Mouse (Mus musculus): ENCODE measurements around the gene Adgrf1. TPM values are rescaled to one million over a fixed set of nuclear protein-coding genes. Genes with fewer than 3 reads are reported as not detected.

The Adgrf1 gene
- polyA plus RNA-seq (2014; fragmentation: Illumina TruSeq; extraction: RNeasy Lipid Tissue Mini Kit (QIAGEN cat#74804); ENCODE audit: low read depth, low replicate concordance), result not detected

GRCm38 (mm10) chr17:43270161-43270560 is at the start of gene Adgrf1:
TSS of gene Adgrf1 (plus strand) at chr17:43270329.

DNA sequence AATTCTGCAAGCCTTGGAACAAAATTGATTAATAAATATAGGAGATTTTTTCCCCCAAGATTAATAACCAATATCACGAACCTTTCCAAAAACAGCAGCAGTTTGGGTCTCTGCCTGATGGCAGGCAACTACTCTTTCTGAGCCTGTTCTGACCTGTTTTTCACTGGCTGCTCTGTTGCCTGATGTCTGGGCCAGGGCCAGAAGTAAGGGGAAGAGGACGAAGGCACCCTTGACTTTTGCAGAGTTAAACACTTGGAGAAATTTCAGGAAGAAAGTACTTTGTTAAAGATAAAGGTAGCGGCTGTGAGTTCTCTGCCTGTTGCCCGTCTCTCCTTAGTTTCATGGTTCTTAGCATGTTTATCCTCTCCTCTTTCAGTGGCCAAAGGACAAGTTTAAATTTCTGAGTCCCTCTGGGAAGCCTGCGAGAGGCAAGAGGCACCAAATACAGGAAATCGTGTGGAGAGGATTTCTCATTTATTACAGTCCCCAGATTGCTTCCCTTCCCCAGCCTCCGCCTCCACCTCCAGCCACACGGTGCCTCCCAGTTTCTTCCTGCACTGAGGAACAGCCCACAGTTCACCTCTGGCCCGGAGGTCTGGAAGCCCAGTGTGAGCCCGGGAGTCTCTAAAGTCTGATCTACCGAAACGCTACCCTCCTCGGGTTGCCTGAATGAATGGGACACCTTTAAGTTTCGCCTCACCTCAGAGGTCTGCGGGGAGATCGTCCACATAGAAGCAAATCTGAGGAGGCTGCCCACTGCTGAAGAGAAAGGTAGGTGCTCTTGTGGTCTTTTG is 89.9 kb downstream of the Adgrf1 start, which contains the start of gene Adgrf5:
Gene Adgrf5 (plus strand): TSS at position 626 of the 794 bp plus-strand sequence.

Other genes starting within 250 kb of the Adgrf1 start
- 103 TPM for gene Adgrf5, start 90.1 kb downstream of the Adgrf1 start, polyA plus RNA-seq (2014; fragmentation: Illumina TruSeq; extraction: RNeasy Lipid Tissue Mini Kit (QIAGEN cat#74804); ENCODE audit: low read depth, low replicate concordance)
- gene Mep1a, start 232.5 kb downstream of the Adgrf1 start, polyA plus RNA-seq (2014; fragmentation: Illumina TruSeq; extraction: RNeasy Lipid Tissue Mini Kit (QIAGEN cat#74804); ENCODE audit: low read depth, low replicate concordance), result not detected

Measured in adrenal gland, adult 10 weeks (tissue).